Mouse (Mus musculus) thymus, adult 2 months (tissue): Measurements from ENCODE around the gene Epx.

Source experiments
- CTCF ChIP-seq: fragments of 200-500 bp; IDR thresholded peaks from 2 replicates; pipeline ENCODE4 v1.5.1; 2012; ENCODE audit warnings: mild to moderate bottlenecking, control low read depth, low read length, moderate library complexity, borderline replicate concordance; ENCODE audit not compliant: control insufficient read depth, poor library complexity, insufficient read depth; ENCODE audit errors: extremely low read depth
- POLR2A ChIP-seq: fragments of 200-500 bp; IDR thresholded peaks from 2 replicates; pipeline ENCODE4 v1.6.1; 2012; ENCODE audit warnings: mild to moderate bottlenecking, low read length, control low read depth, moderate library complexity; ENCODE audit not compliant: control insufficient read depth, poor library complexity, insufficient read depth; ENCODE audit errors: extremely low read depth

DNA sequence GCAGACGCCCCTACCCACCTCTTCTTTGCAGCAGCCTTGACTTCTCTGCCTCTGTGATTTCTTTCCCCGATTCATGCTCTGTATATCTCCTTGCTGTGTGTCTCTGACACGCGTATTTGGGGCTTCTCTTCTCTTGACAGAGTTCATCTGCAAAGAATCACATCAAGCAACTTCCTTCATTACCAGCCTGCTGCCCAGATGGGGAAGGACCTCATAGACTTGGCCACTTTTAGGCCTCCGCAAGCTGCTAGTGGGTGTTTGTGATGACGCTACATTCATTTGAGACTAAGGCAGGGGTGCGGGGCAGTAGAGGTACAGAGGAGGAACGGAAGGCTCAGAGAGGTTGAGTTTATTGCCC lies 21.8 kb downstream of the Epx start:
- no peak for TF ChIP-seq CTCF
- TF ChIP-seq POLR2A = no peak
